ENCODE assay signal across 11 mouse cellular contexts in genomic region chr19:57199361-57199760, GRCm38 (mm10).
A peak's percentile ranks its signal among the peaks of the same experiment; 100 is the strongest.
DNase-seq lines count a peak whose midpoint lies in the region; ATAC-seq lines count a peak whose summit lies in the region.
"Had no signal": no experiment of that assay in that cellular context is flagged by ENCODE, and none has a peak within 500 bp of the region (broad histone marks: within the 10 kb centered on the region; RNA-seq: fewer than 3 reads in every experiment).

No protein-coding gene starts in this region.

- ATAC-seq in frontal cortex, adult (ENCODE audit: low TSS enrichment): 0 out of 2 replicates have a peak, but pooled peaks have one; percentile 13
- ATAC-seq in hindbrain, embryonic 16.5 days: no peak

- no peak overlapping the region for H3K4me3 ChIP-seq in hindbrain, embryonic 16.5 days (ENCODE audit: low read length)

- peak overlapping the region; percentile 44; the same call in 1 of the 2 replicates for H3K27ac ChIP-seq in hindbrain, embryonic 16.5 days (ENCODE audit: low read depth, low read length)

- 21% methylated on average over 6 of the region's 6 CpGs for WGBS in hindbrain, embryonic 16.5 days

- DNase-seq in frontal cortex, postnatal 14 days (ENCODE audit: low spot score in 2 of 2): no peak
- peak; percentile 43 for DNase-seq in lung, postnatal 10 days
- DNase-seq in lung, postnatal 4 days: no peak
- DNase-seq in brain, adult 2 months (ENCODE audit: low read depth, low spot score): peak; percentile 90
- DNase-seq in urinary bladder, postnatal 36 days (ENCODE audit: low spot score in 2 of 2): no peak
- no peak for DNase-seq in kidney, adult 11 months
- DNase-seq: kidney, postnatal 14 days; lung, adult 2 months had no signal

- H3K9me3 ChIP-seq in hindbrain, embryonic 16.5 days (ENCODE audit: control insufficient read depth, low read length): no peaks in the 10 kb centered on the region

- no peaks in the 10 kb centered on the region for H3K36me3 ChIP-seq in hindbrain, embryonic 16.5 days (ENCODE audit: control insufficient read depth, insufficient read depth, low read length)

- peaks cover 33% of the 10 kb centered on the region for H3K4me1 ChIP-seq in hindbrain, embryonic 16.5 days (ENCODE audit: control insufficient read depth, insufficient read depth, low read depth, low read length)

- H3K4me2 ChIP-seq in hindbrain, embryonic 16.5 days (ENCODE audit: low read length): peak overlapping the region; percentile 31; the same call in 1 of the 2 replicates

- peak overlapping the region; percentile 35; the same call in 1 of the 2 replicates for H3K9ac ChIP-seq in hindbrain, embryonic 16.5 days (ENCODE audit: low read depth, low read length)

- no peaks in the 10 kb centered on the region for H3K27me3 ChIP-seq in hindbrain, embryonic 16.5 days (replicated peaks; ENCODE audit: control insufficient read depth, insufficient read depth, low read length)
- H3K27me3 ChIP-seq: CH12.LX had no signal

Comparison
In these comparisons a context has a peak if more than half of its experiments do, and no peak if none do; other contexts are left out.
1. DNase-seq: peak in lung, postnatal 10 days (single experiment) and brain, adult 2 months (single experiment); none in frontal cortex, postnatal 14 days (0 of 2), lung, postnatal 4 days (0 of 2), urinary bladder, postnatal 36 days (0 of 2) and kidney, adult 11 months (single experiment).